Mouse (Mus musculus) R1 (cell line): ENCODE measurements around the gene Id2.

Experiments
- DNase-seq: peaks from one replicate; pipeline ENCODE4 v3.0.0-alpha.2; 2018; ENCODE audit warnings: low read depth, low spot score

Gene Id2

GRCm38 (mm10) chr12:25086966-25087365 is 10.0 kb downstream of the Id2 start:
- no peak for DNase-seq

- DNase-seq: peak; percentile 75
These were observed 13.4 kb downstream of the Id2 start for GRCm38 (mm10) chr12:25083260-25084178.

GRCm38 (mm10) chr12:25074344-25074743 is 22.6 kb downstream of the Id2 start:
- DNase-seq: no peak

- DNase-seq: no peak
These were observed 23.6 kb downstream of the Id2 start for GRCm38 (mm10) chr12:25073374-25073773.

- DNase-seq: no peak
These were observed 34.7 kb downstream of the Id2 start for GRCm38 (mm10) chr12:25062264-25062663.

- DNase-seq: no peak
These were observed 36.0 kb downstream of the Id2 start for GRCm38 (mm10) chr12:25060901-25061300.

- peak; percentile 34 for DNase-seq
These were observed 37.3 kb downstream of the Id2 start for GRCm38 (mm10) chr12:25059487-25060200.

GRCm38 (mm10) chr12:25054963-25055362 is 42.0 kb downstream of the Id2 start:
- peak; percentile 75 for DNase-seq

- DNase-seq: no peak
These were observed 42.4 kb downstream of the Id2 start for GRCm38 (mm10) chr12:25054511-25054910.

- DNase-seq: no peak
These were observed 47.7 kb downstream of the Id2 start for GRCm38 (mm10) chr12:25049253-25049652.

- no peak for DNase-seq
These were observed 52.4 kb downstream of the Id2 start for GRCm38 (mm10) chr12:25044579-25044978.

- no peak for DNase-seq
These were observed 52.9 kb downstream of the Id2 start for GRCm38 (mm10) chr12:25044056-25044455.
